Mouse (Mus musculus) large intestine, adult 2 months (tissue): Measurements from ENCODE around the gene Pdik1l. TPM values are rescaled to one million over a fixed set of nuclear protein-coding genes. Genes with fewer than 3 reads are reported as not detected.
"Not testable (repeated sequence)": the region's sequence is repeated elsewhere in the genome, so short reads cannot be mapped to it uniquely, and the experiment has no call there.

Experiments used
- DNase-seq: peaks from one replicate; pipeline ENCODE4 v3.0.0-alpha.2; 2012; ENCODE audit warnings: low read depth, low spot score
- WGBS: fragments of 180-500 bp; shearing (Covaris S2); methylation state at CpG from one replicate; pipeline ENCODE4 v1.1.7; 2018; 5-methylcytosine and 5-hydroxymethylcytosine counted together
- polyA plus RNA-seq: library from polyadenylated mRNA; depleted of rRNA; stranded (reverse); fragments of >200 nt; gene quantifications from 2 replicates; pipeline ENCODE4 v1.2.3, GENCODE M21; 2012

Pdik1l gene
- polyA plus RNA-seq, 1 experiment, result 4.7 TPM

DNA sequence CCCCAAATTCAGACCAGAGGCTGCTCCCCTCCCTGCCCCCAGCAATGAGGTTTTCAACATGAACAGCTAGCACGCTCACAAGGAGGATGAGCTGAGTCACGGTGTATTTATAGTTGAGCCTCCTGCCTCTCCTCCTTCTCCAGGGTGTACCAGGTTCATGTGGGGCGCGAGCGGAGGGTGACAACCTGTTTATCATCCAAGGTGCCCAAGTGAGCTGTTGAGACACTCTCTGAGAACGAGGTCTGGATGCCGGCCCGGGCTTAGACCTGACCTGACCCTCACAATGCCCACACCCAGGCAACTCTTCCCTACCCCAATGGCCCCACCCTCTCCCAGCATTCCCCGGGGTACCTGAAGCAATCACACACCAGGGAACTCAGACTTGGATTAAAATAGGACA is 12.6 kb upstream of the Pdik1l start:
- DNase-seq, result no peak
- WGBS, result 40% methylated on average over 9 of the region's 9 CpGs

GRCm38 (mm10) chr4:134299498-134299810 is 11.8 kb upstream of the Pdik1l start:
- DNase-seq, result no peak
- WGBS, result 63% methylated on average over 4 of the region's 4 CpGs

DNA sequence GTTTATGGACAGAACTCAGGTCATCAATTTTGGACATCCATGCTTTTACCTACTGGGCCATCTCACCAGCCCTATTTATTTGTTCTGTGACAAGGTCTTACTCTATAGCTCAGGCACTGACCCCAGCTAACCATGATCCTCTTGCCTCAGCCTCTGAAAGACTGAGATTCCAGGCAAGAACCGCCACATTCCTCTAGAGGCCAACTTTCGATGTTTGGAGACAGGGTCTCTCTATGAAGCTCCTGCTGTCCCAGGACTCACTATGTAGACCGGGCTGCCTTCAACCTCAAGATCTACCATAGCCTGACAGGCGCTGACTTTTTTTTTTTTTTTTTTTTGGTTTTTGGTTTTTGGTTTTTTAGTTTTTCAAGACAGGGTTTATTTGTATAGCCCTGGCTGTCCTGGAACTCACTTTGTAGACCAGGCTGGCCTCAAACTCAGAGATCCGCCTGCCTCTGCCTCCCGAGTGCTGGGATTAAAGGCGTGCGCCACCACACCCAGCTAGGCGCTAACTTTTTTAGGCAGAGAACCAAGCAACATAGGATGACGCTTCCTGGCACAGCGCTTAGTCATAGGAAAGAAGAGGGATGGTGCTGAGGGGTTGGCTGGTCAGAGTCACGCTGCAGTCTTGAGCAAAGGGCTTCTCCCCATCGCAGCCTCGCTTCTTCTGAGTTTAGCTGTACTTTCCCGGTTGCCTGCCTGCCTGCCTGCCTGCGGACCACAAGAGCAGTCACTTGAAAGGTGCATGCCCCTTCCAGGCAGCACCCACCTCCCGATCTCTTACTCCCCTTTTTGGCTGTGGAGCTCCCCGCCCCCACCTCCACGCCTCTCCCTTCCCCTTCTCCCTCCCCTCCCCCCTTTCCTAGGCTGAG is 11.2 kb upstream of the Pdik1l start:
- DNase-seq, result no peak
- 81% methylated on average over 19 of the region's 19 CpGs for WGBS

- 72% methylated on average over 8 of the region's 8 CpGs for WGBS
- DNase-seq, result no peak
Observed at GRCm38 (mm10) chr4:134297369-134297768, 9.7 kb upstream of the Pdik1l start.

DNA sequence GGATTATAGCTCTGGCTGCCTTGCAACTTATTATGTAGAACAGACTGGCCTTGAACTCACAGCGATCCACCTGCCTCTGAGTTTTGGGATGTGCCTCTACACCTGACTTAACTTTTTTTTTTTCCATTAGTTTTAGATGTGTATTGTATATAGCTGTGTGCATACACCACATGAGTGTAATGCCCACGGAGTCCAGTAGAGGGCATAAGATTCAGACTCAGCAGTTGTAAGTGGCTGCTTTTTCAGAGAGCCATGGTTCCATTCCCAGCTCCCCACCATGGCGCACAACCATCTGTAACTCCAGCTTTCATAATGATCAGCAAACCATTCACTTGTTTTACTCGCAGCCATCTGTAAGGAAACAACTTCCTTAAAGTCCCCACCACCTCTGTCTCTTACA is 8.8 kb upstream of the Pdik1l start:
- no peak for DNase-seq
- 90% methylated on average over 4 of the region's 4 CpGs for WGBS

GRCm38 (mm10) chr4:134296096-134296495 is 8.4 kb upstream of the Pdik1l start:
- not testable (repeated sequence) for DNase-seq
- WGBS, result 87% methylated on average over 4 of the region's 4 CpGs

DNA sequence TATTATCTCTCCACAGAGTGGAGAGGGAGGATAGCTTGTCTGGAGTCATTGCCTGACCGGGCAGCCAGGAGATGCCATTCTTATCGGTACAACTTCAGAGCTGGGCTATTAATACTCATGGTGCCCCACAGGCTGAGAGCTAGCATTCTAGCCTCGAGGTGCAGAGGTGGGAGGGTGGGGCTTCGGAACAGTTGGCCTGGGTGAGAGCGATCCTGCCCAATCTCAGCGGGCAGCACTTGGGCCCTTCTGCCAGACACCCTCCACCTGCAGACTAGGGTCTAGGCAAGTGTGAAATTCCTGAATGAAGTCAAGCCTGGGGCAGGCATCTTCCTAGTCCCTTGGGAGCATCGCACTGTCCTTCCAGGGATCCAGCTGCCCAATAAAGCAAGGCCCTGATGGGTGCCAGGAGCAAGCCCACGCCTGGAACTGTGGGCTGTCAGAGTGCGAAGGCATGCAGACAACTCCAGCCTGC is 6.0 kb upstream of the Pdik1l start:
- 67% methylated on average over 9 of the region's 9 CpGs for WGBS
- DNase-seq, result no peak

DNA sequence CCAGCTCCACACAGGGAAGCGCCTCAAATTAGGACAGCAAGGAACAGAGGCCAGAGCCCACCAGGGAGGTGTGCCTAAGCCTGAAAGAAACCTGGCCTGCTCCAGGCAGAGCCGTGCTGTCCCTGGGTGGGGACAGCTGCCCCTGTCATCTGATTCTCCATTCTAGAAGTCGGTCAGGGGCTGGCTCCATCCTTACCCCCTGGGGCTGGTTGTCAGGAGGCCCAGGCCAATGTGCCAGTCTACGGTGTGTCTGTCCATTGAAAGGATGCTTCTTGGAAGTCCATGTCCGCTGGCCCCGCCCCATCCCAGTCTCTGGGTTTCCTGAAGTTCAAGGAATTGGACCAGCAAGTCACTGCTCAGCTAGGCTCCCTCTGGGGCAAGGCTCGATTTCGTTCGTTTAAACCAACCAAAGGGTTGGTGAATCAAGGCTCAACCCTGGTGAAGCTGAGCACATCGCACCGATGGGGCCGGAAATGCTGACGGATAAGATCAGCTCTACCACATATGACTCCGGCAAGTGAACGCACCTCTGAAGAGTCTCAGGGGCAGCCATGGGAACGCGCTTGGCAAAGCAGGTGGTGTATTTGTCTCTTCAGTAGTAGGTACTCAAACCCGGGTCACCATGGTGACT is 5.5 kb upstream of the Pdik1l start:
- 71% methylated on average over 18 of the region's 18 CpGs for WGBS
- no peak for DNase-seq

DNA sequence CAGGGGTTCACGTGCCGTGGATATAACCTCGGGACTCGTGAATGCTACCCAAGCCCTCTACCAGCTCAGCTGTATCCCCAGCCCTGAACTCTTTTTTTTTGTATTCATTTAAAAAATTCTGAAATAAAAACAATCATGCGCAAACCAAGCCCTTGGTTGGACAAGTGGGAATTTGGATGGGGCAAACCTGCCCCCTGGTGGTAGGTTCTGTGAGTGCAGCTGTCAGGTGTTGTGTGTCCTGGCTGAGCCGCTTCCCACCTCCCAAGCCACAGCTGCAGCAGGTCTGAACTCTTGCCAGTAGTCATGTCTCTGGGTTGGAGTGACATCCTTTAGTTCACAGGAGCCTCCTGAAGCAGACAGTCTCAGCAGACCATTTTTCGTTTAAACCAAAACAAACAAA is 4.4 kb upstream of the Pdik1l start:
- WGBS, result 14% methylated on average over 7 of the region's 7 CpGs
- no peak for DNase-seq

GRCm38 (mm10) chr4:134288397-134289256 is 932 bp upstream of the Pdik1l start:
- 12% methylated on average over 11 of the region's 11 CpGs for WGBS
- DNase-seq, result no peak

GRCm38 (mm10) chr4:134287168-134287564 is 529 bp downstream of the Pdik1l start:
- no peak for DNase-seq

DNA sequence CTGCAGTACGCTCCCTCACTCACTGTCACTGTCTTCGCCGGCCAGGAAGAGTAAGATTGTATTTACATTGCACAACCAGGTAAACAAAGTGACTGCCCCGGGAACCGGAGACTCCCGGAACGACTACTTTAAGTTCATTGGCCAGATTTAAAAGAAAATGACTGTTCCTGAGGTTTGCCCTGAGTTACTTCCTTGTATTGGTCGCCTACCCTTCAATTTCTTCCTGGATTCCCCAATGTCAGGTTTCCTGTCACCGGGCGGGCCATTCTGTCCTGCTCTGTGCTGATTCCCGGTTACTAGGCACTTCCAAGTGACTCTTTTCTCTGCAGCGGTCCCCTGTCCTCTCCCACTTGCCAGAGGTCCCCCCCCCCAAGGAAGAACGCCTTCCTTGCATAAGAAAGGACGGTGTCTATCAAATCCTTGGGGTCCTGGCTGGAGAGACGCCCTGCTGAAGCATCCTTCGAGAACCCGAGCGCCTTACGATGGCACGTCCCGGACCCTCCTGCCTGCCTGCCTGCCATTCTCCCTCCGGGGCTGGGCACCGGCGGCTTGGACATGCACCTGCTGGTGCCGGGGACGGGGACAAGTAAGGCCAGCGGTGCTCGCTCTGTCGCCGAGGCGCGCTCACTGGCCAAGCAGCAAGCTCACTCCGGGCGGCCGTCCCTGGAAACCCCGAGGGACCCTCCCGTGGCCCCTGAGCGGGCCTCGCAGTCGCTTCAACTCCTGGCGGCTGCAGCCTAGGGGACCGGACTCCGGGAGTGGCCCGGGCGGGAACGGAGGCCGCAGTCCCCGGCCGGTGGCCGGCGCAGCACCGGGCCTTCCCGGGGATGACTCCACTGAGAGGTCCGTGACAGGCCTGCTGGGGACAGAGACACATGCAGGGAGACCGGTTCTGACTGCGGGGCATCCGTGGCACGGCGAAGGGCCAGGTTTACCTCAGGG is 1.2 kb downstream of the Pdik1l start:
- no peak for DNase-seq
- WGBS, result under 1% methylated on average over 59 of the region's 59 CpGs

More at GRCm38 (mm10) chr4:134287168-134287564, 529 bp downstream of the Pdik1l start:
- 1% methylated on average over 58 of the region's 59 CpGs for WGBS

DNA sequence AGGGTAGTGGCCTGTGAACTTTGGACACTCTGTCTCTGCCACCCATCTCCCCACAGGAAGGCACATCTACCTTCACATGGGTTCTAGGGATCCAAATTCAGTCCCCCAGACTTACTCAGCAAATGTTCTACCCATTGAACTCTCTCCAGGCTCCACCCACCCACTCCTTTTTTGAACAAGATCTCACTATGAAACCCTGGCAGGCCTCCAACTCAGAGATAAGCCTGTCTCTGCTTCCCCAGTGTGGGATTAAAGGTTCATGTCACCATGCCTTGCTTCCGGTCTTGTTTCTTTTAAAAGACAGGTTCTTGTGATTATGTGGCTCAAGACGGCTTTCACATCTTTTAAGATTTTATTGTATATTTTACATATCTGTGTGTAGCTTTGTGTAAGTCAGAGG is 2.8 kb downstream of the Pdik1l start:
- 77% methylated on average over 2 of the region's 2 CpGs for WGBS
- DNase-seq, result no peak

DNA sequence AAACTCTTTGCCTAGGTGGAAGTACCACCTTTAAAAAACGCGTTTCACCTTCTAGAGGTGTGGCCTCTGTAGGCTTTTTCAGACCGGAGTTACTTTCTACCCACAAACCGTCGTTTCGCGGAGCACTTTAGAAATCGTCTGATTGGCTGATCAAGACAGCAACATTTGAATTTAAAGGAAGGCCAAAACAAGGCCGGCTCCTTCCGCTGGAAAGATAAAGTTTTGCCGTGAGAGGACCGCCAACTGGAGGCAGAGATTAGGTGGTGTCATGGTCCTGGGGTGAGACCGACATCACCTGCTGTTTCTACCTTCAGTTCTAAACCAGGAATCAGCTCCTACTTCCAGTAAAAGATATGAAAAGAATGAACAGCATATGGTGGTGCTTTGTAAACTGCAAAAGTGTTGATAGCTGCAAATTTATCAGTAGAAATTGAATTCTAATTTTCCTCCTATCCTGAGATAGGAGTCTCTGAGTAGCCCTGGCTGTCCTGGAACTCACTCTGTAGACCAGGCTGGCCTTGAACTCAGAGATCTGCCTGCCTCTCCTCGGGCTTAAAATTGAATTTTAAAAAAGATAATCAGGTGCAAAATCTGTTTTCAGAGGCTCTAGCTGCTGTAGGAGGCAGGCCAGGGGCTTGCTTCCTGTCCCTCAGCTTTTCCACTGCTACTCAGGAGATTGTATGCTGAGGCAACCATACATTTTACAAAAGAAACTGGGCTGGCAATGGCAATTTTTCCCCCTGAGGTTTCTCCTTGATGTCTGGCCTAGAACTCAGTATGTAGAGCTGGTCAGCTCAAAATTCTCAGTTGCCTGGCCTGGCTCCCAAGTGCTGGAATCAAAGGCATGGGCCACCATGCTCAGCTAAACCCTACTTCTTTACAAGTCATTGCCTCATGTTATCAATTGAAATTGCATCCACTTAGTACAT is 14.0 kb downstream of the Pdik1l start:
- WGBS, result 5% methylated on average over 14 of the region's 14 CpGs
- no peak for DNase-seq

DNA sequence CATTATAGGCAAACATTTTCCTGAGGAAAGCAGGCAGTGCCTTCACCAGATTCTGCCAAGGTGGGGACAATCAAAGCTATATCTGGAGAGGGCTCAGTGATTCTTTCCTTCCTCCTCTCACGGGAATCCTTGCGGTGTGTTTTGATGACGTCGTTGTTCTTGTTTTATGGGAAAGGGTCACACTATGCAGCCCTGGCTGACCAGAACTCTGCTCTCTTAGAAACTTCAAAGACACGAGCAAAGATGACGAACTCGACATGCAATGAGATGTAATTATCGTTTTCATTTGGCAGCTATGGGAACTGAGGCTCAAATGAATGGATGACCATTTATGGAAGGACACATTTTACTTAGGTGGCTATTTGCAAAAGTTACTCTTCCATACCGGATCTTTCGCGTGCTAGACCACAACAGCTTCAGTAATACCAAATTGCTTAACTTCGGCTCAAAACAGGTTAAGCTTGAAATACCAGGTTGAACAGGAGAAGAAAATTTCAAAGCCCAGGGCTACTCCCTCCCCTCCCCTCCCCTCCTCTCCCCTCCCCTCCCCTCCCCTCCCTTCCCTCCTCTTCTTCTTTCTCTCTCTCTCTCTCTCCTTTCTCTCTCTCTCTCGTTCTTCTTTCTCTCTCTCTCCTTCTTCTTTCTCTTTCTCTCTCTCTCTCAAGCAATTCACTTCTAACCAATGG is 14.8 kb downstream of the Pdik1l start:
- WGBS, result 3% methylated on average over 13 of the region's 13 CpGs
- DNase-seq, result no peak

DNA sequence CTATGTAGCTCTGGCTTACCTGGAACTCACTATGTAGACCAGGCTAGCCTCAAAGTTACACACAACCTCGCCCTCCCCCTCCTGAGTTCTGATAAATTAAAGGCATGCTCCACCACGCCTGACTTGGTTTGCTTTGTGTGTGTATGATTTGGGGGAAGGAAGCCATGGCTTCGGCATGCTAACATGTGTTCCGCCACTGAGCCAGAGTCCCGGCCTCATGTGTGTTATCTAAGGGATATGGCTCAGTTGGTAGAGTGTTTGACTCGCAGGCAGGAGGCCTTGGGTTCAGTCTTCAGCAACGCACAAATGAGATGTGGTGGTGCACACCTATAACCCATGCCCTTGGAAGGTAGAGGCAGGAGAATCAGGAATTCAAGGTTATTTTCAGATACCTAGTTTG is 15.7 kb downstream of the Pdik1l start:
- 89% methylated on average over 7 of the region's 7 CpGs for WGBS
- no peak for DNase-seq

DNA sequence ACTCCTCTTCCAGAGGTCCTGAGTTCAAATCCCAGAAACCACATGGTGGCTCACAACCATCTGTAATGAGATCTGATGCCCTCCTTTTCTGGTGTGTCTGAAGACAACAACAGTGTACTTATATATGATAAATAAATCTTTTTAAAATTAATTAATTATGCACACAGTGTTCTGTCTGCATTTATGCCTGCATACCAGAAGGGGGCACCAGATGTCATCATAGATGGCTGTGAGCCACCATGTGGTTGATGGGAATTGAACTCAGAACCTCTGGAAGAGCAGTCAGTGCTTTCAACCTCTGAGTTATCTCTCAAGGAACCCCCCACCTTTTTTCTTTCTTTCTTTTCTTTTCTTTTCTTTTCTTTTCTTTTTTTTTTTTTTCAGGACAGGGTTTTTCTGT is 18.1 kb downstream of the Pdik1l start:
- not testable (repeated sequence) for DNase-seq
